Mouse (Mus musculus) thymus, postnatal 14 days (tissue): Measurements from ENCODE around the gene Smap2.

ENCODE experiments used
- DNase-seq: peaks from one replicate; pipeline ENCODE4 v3.0.0; 2021

Gene Smap2

GRCm38 (mm10) chr4:120974711-120975427 lies 42.2 kb downstream of the Smap2 start:
- peak; percentile 48 for DNase-seq

GRCm38 (mm10) chr4:120971842-120972241 lies 45.2 kb downstream of the Smap2 start:
- no peak for DNase-seq

- peak; percentile 56 for DNase-seq
These were observed 47.5 kb downstream of the Smap2 start for GRCm38 (mm10) chr4:120969382-120970146.

GRCm38 (mm10) chr4:120968486-120968885 lies 48.6 kb downstream of the Smap2 start:
- no peak for DNase-seq

GRCm38 (mm10) chr4:120955586-120955985 lies 61.5 kb downstream of the Smap2 start:
- no peak for DNase-seq

GRCm38 (mm10) chr4:120953667-120954066 lies 63.4 kb downstream of the Smap2 start:
- DNase-seq, result no peak

GRCm38 (mm10) chr4:120953038-120953437 lies 64.0 kb downstream of the Smap2 start:
- DNase-seq, result no peak

GRCm38 (mm10) chr4:120952163-120952562 lies 64.9 kb downstream of the Smap2 start:
- DNase-seq, result peak; percentile 14

- DNase-seq, result peak; percentile 94
These were observed 65.5 kb downstream of the Smap2 start, which contains the start of gene Zfp69 for GRCm38 (mm10) chr4:120951428-120951973. Zfp69 (minus strand) TSS chr4:120951699.

- DNase-seq, result no peak
These were observed 66.2 kb downstream of the Smap2 start for GRCm38 (mm10) chr4:120950763-120951427.

- peak; percentile 45 for DNase-seq
These were observed 68.1 kb downstream of the Smap2 start for GRCm38 (mm10) chr4:120948938-120949337.

- no peak for DNase-seq
These were observed 82.0 kb downstream of the Smap2 start for GRCm38 (mm10) chr4:120935006-120935405.

GRCm38 (mm10) chr4:120930736-120931135 lies 86.3 kb downstream of the Smap2 start:
- no peak for DNase-seq

- no peak for DNase-seq
These were observed 88.4 kb downstream of the Smap2 start for GRCm38 (mm10) chr4:120928686-120929085.

- DNase-seq, result peak; percentile 73
These were observed 91.7 kb downstream of the Smap2 start for GRCm38 (mm10) chr4:120925386-120925785.

GRCm38 (mm10) chr4:120924554-120925299 lies 92.3 kb downstream of the Smap2 start, which contains the start of gene Exo5:
Exo5 (minus strand) TSS chr4:120925017.
- peak; percentile 96 for DNase-seq

GRCm38 (mm10) chr4:120921461-120921860 lies 95.6 kb downstream of the Smap2 start:
- DNase-seq, result no peak
